Mouse (Mus musculus) hindbrain, embryonic 11.5 days (tissue): Measurements from ENCODE around the gene Polr1b. TPM values are rescaled to one million over a fixed set of nuclear protein-coding genes. Genes with fewer than 3 reads are reported as not detected.

ENCODE experiments used
- ATAC-seq: fragments of 200-750 bp; cut with Nextera tagmentation; 2 replicates; pipeline ENCODE4 v1.8.0; 2017; ENCODE audit warnings: mild to moderate bottlenecking, moderate TSS enrichment, moderate library complexity; ENCODE audit not compliant: low FRiP score
- DNase-seq: peaks from one replicate; pipeline ENCODE4 v3.0.0-alpha.2; 2015; ENCODE audit warnings: low spot score
- H3K27ac ChIP-seq: fragments of 300-500 bp; sonication (generic); 2 replicates; pipeline ENCODE4 v1.5.1; 2014; ENCODE audit warnings: mild to moderate bottlenecking, low read depth, low read length
- H3K27me3 ChIP-seq: fragments of 300-500 bp; sonication (generic); 2 replicates; pipeline ENCODE4 v1.6.1; 2014; ENCODE audit warnings: mild to moderate bottlenecking, low read length, moderate library complexity, mixed read lengths; ENCODE audit not compliant: control insufficient read depth, insufficient read depth
- H3K36me3 ChIP-seq: fragments of 300-500 bp; sonication (generic); 2 replicates; pipeline ENCODE4 v1.6.1; 2014; ENCODE audit warnings: mild to moderate bottlenecking, low read length, moderate library complexity, mixed read lengths; ENCODE audit not compliant: control insufficient read depth, insufficient read depth
- H3K4me1 ChIP-seq: fragments of 300-500 bp; sonication (generic); replicated peaks from 2 replicates; pipeline ENCODE4 v1.6.1; 2014; ENCODE audit warnings: low read length, mixed read lengths; ENCODE audit not compliant: control insufficient read depth, insufficient read depth
- H3K4me2 ChIP-seq: fragments of 300-500 bp; sonication (generic); replicated peaks from 2 replicates; pipeline ENCODE4 v1.6.1; 2014; ENCODE audit warnings: mild to moderate bottlenecking, low read depth, low read length
- H3K4me3 ChIP-seq: fragments of 300-500 bp; sonication (generic); 2 replicates; pipeline ENCODE4 v1.5.1; 2014; ENCODE audit warnings: low read depth, low read length
- H3K9ac ChIP-seq: fragments of 300-500 bp; sonication (generic); 2 replicates; pipeline ENCODE4 v1.6.1; 2014; ENCODE audit warnings: low read depth, low read length
- H3K9me3 ChIP-seq: fragments of 300-500 bp; sonication (generic); 2 replicates; pipeline ENCODE4 v1.6.1; 2016; ENCODE audit warnings: low read length; ENCODE audit not compliant: control insufficient read depth
- WGBS: fragments of 180-500 bp; shearing (Covaris S2); extraction: QIAGEN DNeasy Blood & Tissue Kit; methylation state at CpG from one replicate; pipeline ENCODE4 v1.1.7; 2014; 5-methylcytosine and 5-hydroxymethylcytosine counted together
- polyA plus RNA-seq: library from polyadenylated mRNA; unstranded; fragments of >200 nt; fragmentation: Nextera tagmentation; extraction: Ambion mirVana; gene quantifications from 2 replicates; pipeline ENCODE4 v1.2.1, GENCODE M21; 2014

Gene Polr1b
- 16.7 and 19.7 TPM in 2 replicates for polyA plus RNA-seq

DNA sequence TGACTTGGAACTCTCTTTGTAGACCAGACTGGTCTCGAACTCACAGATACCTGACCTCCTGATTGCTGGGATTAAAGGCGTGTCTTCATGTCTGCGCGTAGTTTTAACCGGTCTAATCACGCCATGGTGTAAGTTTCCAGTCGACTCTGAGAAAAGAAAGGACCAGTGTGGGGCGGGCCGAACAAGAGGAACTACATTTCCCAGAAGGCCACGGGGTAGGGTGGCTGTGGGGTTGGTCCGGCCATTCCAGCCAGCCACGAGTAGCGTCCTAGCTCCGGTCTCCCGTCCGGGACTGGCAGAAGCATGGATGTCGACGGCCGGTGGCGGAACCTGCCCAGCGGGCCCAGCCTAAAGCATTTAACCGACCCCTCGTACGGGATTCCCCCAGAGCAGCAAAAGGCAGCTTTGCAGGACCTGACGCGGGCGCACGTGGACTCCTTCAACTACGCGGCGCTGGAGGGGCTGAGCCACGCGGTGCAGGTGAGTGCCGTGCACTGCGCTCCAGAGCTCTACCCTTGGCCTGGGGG is at the start of gene Polr1b:
TSS of gene Polr1b (plus strand) at position 212 of the 527 bp plus-strand sequence.
- H3K9ac ChIP-seq = peak within 1 kb of the TSS; percentile 72
- H3K4me2 ChIP-seq = peak within 1 kb of the TSS; percentile 77
- under 1% methylated on average over 35 of the region's 35 CpGs for WGBS
- DNase-seq = peak; percentile 94
- no peaks in the 10 kb centered on the region for H3K9me3 ChIP-seq
- peak within 1 kb of the TSS; percentile 75 for H3K4me3 ChIP-seq
- peak; percentile 99 for ATAC-seq
- peaks cover 4% of the 10 kb centered on the region; the same call in 1 of the 2 replicates for H3K36me3 ChIP-seq
- no peaks in the 10 kb centered on the region for H3K27me3 ChIP-seq
- 0 out of 2 replicates have a peak, but pooled peaks cover 2% of the 10 kb centered on the region for H3K4me1 ChIP-seq
- no peak within 1 kb of the TSS for H3K27ac ChIP-seq

DNA sequence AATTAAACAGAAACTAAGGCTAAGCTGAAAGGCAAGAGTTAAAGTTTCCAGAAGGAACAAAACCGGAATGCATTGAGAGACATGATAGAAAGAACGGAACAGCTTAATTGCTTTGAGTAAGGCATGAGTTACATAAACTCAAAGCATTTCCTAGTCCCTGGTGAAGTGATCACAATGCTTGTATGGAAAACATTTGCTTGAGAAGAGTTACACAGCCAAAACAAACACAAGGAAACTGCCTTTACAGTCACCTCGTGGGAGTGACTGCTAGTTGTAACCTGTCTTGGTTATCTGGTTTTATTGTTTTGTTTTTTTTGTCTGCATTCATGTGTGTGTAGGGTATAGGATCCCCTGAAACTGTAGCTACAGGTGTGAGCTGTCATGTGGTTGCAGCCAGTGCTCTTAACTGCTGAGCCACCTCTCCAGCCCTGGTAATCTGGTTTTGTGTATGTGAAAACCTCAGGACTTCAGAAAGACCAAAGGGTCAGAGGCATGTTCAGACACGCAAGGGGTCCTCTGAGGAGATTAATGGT is 48.3 kb upstream of the Polr1b start:
- Histone ChIP-seq H3K4me1 (no peaks in the 10 kb centered on the region), H3K27me3 (no peaks in the 10 kb centered on the region), H3K4me2 (no peak overlapping the region), H3K27ac (no peak overlapping the region), H3K4me3 (no peak overlapping the region), H3K9me3 (no peaks in the 10 kb centered on the region), H3K36me3 (no peaks in the 10 kb centered on the region), H3K9ac (no peak overlapping the region)
- ATAC-seq (no peak), DNase-seq (no peak)
- WGBS = 81% methylated on average over 4 of the region's 4 CpGs

DNA sequence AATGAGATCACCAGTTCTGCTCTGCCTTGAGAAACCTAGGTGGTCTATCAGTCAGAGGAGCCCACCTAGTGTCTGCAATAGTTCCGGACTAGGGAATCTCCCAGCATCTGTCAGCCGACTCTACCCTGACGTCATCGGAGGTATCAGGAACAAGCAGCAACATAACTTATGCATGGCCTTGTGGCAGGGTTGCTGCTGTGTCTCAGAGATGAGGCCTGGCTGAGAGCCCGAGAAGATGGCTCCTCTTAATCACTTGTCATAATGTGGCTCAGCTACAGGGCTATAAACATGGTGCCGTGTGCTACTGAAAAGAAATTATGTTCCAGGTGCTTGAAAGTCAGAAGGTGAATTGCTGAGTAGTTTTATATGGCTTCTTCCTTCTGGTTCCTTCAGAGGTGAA is 45.1 kb upstream of the Polr1b start:
- Histone ChIP-seq H3K36me3 (no peaks in the 10 kb centered on the region), H3K9ac (no peak overlapping the region), H3K9me3 (no peaks in the 10 kb centered on the region), H3K4me2 (no peak overlapping the region), H3K27me3 (no peaks in the 10 kb centered on the region), H3K4me1 (no peaks in the 10 kb centered on the region), H3K4me3 (no peak overlapping the region), H3K27ac (no peak overlapping the region)
- whole genome bisulfite sequencing = 93% methylated on average over 6 of the region's 6 CpGs
- DNase-seq (no peak), ATAC-seq (no peak)

DNA sequence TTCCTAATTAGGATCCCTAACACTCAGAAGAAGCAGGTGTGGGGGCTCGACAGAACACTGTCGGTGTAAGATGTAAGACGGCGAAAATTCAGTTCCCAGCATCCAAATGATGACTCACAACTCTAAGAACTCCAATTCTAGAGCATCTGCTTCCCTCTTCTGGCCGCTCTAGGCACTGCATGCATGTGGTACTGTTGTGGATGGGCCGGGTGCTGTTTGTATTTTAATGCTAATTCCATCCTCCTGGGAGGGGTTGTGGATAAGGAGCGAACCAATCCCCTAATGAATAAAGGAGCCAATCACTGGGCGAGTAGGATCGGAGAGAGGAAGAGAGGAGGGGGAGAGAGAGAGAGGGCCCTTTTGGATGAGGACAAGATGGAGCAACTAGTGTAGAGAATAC is 44.2 kb upstream of the Polr1b start:
- H3K4me1 ChIP-seq = no peaks in the 10 kb centered on the region
- ATAC-seq (no peak), DNase-seq (peak; percentile 46)
- no peak overlapping the region for H3K4me3 ChIP-seq
- 41% methylated on average over 9 of the region's 9 CpGs for WGBS
- no peaks in the 10 kb centered on the region for H3K36me3 ChIP-seq
- H3K9ac ChIP-seq = no peak overlapping the region
- H3K4me2 ChIP-seq = no peak overlapping the region
- H3K27me3 ChIP-seq = no peaks in the 10 kb centered on the region
- no peaks in the 10 kb centered on the region for H3K9me3 ChIP-seq
- no peak overlapping the region for H3K27ac ChIP-seq

DNA sequence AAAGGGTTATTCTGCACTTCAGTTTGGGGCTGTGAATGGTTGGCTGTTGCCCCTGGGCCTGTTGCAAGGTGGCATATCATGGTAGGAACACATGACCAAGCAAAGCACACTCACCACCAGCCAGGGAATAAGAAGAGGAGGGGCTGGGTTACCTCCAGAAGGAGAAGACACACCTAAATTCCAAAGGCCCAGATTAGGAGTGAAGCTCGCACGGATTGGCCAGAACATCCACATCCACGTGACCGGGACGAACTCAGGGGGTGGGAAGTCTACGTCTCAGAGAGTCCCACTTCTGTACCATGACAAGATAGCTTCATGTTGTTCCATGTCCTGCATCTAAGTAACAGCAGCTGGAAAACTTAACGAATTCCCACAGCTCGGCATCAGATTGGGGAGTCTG is 43.5 kb upstream of the Polr1b start:
- H3K27ac ChIP-seq = no peak overlapping the region
- no peaks in the 10 kb centered on the region for H3K9me3 ChIP-seq
- H3K4me2 ChIP-seq = no peak overlapping the region
- H3K4me3 ChIP-seq = no peak overlapping the region
- H3K4me1 ChIP-seq = no peaks in the 10 kb centered on the region
- no peaks in the 10 kb centered on the region for H3K36me3 ChIP-seq
- 97% methylated on average over 8 of the region's 8 CpGs for WGBS
- DNase-seq (no peak), ATAC-seq (no peak)
- no peak overlapping the region for H3K9ac ChIP-seq
- no peaks in the 10 kb centered on the region for H3K27me3 ChIP-seq

DNA sequence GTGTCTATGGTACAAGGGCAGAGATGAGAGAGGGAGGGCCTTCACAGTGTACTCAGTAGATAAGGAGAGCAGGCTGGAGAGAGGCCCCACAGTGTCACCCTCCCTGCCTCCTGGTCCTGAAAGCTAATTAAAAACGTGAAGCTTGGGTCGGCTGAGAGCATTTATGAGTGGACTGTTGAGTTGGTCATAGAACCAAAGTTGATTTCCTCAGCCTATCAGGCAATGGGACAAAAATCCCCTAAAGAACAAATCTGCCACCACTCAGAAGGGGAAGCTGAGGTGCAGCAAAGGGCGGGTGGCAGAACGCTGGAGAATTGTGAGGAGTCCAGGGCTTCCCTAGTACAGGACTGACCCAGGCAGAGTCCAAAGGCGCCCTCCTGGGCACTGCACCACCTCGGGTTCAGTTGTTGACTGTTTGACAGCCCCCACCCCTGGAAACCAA is 42.9 kb upstream of the Polr1b start:
- H3K4me2 ChIP-seq = no peak overlapping the region
- H3K9me3 ChIP-seq = no peaks in the 10 kb centered on the region
- 87% methylated on average over 6 of the region's 6 CpGs for WGBS
- no peaks in the 10 kb centered on the region for H3K27me3 ChIP-seq
- DNase-seq = no peak
- H3K9ac ChIP-seq = no peak overlapping the region
- H3K27ac ChIP-seq = no peak overlapping the region
- H3K4me3 ChIP-seq = no peak overlapping the region
- H3K4me1 ChIP-seq = no peaks in the 10 kb centered on the region
- no peaks in the 10 kb centered on the region for H3K36me3 ChIP-seq
- no peak for ATAC-seq

DNA sequence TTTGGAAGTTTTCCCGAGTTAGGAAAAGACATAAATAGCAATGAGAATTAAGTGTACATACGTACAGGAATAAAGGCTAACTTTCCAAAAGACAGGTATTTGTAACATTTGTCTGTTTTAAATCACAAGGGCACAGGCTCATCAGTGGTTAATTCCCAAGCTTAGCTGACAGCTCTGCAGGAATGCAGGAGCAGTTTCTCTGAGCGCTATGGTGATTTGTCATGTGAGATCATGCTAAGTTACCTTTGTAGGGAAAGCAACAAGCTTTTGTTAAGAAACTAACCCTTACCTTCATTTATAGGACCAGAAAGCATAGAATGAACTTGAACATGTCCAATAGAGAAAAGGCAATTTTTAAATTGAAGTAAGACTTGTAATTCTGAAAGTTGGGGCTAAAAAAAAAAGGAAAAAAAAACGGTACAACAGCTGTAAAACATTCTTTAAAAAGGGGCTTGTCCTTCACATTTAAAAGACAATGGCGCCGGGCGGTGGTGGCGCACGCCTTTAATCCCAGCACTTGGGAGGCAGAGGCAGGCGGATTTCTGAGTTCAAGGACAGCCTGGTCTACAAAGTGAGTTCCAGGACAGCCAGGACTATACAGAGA is 39.2 kb upstream of the Polr1b start:
- Histone ChIP-seq H3K36me3 (no peaks in the 10 kb centered on the region), H3K4me1 (no peaks in the 10 kb centered on the region; the same call in 1 of the 2 replicates), H3K27me3 (no peaks in the 10 kb centered on the region), H3K4me2 (no peak overlapping the region), H3K4me3 (no peak overlapping the region), H3K27ac (no peak overlapping the region), H3K9me3 (no peaks in the 10 kb centered on the region), H3K9ac (no peak overlapping the region)
- ATAC-seq (no peak), DNase-seq (no peak)
- WGBS = 84% methylated on average over 10 of the region's 10 CpGs

DNA sequence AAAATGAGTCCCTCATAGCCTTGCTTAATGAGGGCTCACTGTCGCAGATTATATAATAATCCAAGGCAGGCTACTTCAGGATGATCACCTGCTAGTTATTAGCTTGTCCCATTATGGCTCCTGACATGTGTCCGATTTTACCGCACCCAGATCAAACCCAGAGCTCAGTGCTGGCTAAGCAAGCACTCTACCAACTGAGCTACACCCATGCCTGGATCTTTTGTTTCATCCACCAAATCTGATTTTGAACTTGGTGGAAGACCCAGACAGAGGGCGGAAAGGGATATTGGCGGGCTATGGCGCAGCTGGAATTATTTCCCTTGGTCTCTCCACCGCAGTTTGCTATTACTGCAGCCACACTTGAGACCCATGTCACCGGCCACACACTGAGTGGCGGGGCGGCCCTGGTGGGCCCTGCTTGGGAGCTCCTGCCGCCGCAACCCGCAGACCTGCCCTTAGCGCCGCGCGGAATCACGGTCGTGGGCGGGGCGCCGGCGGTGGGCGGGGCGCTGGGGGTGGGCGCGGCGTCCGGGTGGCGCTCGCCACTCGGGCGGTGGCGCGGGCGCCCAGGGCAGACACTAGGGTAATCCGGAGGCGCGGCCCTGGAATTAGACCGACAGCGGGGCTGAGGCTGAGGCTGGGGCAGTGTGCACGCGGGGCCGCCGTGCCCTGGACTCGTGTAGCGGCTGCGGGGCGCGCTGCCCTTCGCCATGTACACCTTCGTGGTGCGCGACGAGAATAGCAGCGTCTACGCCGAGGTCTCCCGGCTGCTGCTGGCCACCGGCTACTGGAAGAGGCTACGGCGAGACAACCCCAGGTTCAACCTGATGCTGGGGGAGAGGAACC is 35.1 kb upstream of the Polr1b start, which contains the start of gene Ttl:
TSS of gene Ttl (plus strand) at position 506 of the 846 bp plus-strand sequence.
- 1% methylated on average over 58 of the region's 62 CpGs for WGBS
- H3K9ac ChIP-seq = peak within 1 kb of the TSS; percentile 66
- H3K27ac ChIP-seq = peak within 1 kb of the TSS; percentile 63
- H3K4me2 ChIP-seq = peak within 1 kb of the TSS; percentile 71
- H3K27me3 ChIP-seq = no peaks in the 10 kb centered on the region
- peak; percentile 89 for DNase-seq
- H3K36me3 ChIP-seq = no peaks in the 10 kb centered on the region
- ATAC-seq = peak; percentile 96
- H3K4me1 ChIP-seq = no peaks in the 10 kb centered on the region; the same call in none of the 2 replicates
- peak within 1 kb of the TSS; percentile 61 for H3K4me3 ChIP-seq
- H3K9me3 ChIP-seq = no peaks in the 10 kb centered on the region
